Mouse (Mus musculus): ENCODE data around the gene Gpr87.

DNA sequence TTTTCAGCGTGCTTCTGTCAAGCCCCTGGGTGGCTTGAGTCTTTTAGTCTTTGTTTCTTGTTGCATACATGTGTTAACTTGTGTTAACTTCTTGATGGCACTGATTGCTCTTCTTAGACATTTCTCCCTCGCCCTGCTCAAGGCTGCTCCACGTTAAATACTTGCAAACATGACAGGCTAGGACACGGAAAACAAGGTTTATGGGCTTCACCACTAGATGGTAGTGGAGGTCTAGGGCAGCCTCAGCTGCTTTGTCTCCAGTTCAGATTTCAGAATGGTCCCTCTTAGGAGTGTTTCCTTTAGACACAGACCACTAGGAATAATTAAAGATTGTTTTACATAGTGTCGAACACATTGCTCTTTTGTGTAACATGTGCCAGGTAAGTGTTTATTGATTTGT, 19.7 kb downstream of the Gpr87 start:
- TF ChIP-seq POLR2A (IDR thresholded peaks at IDR 0.05; ENCODE audit: borderline replicate concordance, extremely low read depth, low read depth, low read length) (no peak), CTCF (IDR thresholded peaks at IDR 0.05; ENCODE audit: insufficient read depth, low read length) (peak; percentile 41; the same call in 1 of the 2 replicates)
